Mouse (Mus musculus) C2C12 (cell line): Measurements from ENCODE around the gene Kcnj11. TPM values are rescaled to one million over a fixed set of nuclear protein-coding genes. Genes with fewer than 3 reads are reported as not detected.

ENCODE experiments used
- H3K27me3 ChIP-seq: one replicate; pipeline ENCODE4 v1.6.1; 2011; ENCODE audit not compliant: control insufficient read depth, insufficient read depth, insufficient read length
- H3K36me3 ChIP-seq: one replicate; pipeline ENCODE4 v1.6.1; 2011; ENCODE audit not compliant: control insufficient read depth, insufficient read depth
- H3K4me3 ChIP-seq: one replicate; pipeline ENCODE4 v1.5.1; 2011; ENCODE audit warnings: mild to moderate bottlenecking, control low read depth; ENCODE audit not compliant: poor library complexity, insufficient read depth, severe bottlenecking
- H3K79me2 ChIP-seq: one replicate; pipeline ENCODE4 v1.6.1; 2011; ENCODE audit not compliant: control insufficient read depth, insufficient read depth
- H3K79me3 ChIP-seq: one replicate; pipeline ENCODE4 v1.6.1; 2011; ENCODE audit warnings: low read depth, control low read depth
- H3ac ChIP-seq: one replicate; pipeline ENCODE3; 2011; ENCODE audit warnings: low read depth; ENCODE audit not compliant: control insufficient read depth, insufficient read length
- CEBPB ChIP-seq: IDR thresholded peaks from one replicate; pipeline ENCODE4 v1.6.1; 2011; ENCODE audit warnings: low read depth, mild to moderate bottlenecking, control low read depth, moderate library complexity
- CTCF ChIP-seq: IDR thresholded peaks from one replicate; pipeline ENCODE4 v1.5.1; 2011; ENCODE audit not compliant: control insufficient read depth, insufficient read depth, insufficient read length
- FOSL1 ChIP-seq: IDR thresholded peaks from one replicate; pipeline ENCODE4 v1.8.0; 2011; ENCODE audit warnings: mild to moderate bottlenecking, low read length; ENCODE audit not compliant: poor library complexity, insufficient read depth, severe bottlenecking
- MAX ChIP-seq: IDR thresholded peaks from one replicate; pipeline ENCODE4 v1.6.1; 2011; ENCODE audit warnings: mild to moderate bottlenecking, control low read depth
- MYOD1 ChIP-seq: IDR thresholded peaks from one replicate; pipeline ENCODE4 v1.6.1; 2011; ENCODE audit warnings: low read depth; ENCODE audit not compliant: control insufficient read depth, insufficient read length
- MYOG ChIP-seq: IDR thresholded peaks from one replicate; pipeline ENCODE4 v1.6.1; 2011; ENCODE audit not compliant: control insufficient read depth, insufficient read length; ENCODE audit errors: extremely low read depth
- USF1 ChIP-seq: IDR thresholded peaks from one replicate; pipeline ENCODE4 v1.6.1; 2011; ENCODE audit warnings: low read depth, mild to moderate bottlenecking, control low read depth, moderate library complexity
- polyA plus RNA-seq: library from polyadenylated mRNA; unstranded; fragments of >200 nt; fragmentation: generic; extraction: Trizol; gene quantifications from one replicate; pipeline ENCODE4 v1.2.1, GENCODE M21; 2012; ENCODE audit warnings: missing spikeins

Kcnj11 gene
- polyA plus RNA-seq, 1 experiment = not detected

DNA sequence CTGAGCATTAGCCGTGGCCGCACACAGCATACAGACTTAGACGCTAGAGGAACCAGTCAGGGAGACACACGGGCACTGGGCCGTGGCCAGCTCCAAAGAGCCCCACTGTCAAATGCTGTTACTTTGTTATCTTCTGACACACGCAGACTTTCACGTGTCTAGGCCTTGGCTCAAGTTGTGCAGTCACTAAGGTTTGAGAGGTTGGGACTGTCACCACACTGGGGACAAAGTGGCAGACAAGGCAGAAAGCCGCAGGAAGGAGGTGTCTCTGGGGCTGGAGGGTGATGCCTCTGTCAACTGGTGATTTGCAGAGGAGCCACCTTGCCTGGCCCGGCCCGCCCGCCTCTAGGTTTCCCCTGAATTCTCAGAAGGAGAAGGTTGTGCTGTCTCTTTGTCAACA lies 24.8 kb upstream of the Kcnj11 start:
- Histone ChIP-seq H3K27me3 (peaks cover 9% of the 10 kb centered on the region), H3K79me2 (no peaks in the 10 kb centered on the region), H3K36me3 (no peaks in the 10 kb centered on the region), H3K79me3 (no peaks in the 10 kb centered on the region), H3K4me3 (no peak overlapping the region), H3ac (no peak overlapping the region)
- TF ChIP-seq CEBPB (no peak), MYOG (no peak)

DNA sequence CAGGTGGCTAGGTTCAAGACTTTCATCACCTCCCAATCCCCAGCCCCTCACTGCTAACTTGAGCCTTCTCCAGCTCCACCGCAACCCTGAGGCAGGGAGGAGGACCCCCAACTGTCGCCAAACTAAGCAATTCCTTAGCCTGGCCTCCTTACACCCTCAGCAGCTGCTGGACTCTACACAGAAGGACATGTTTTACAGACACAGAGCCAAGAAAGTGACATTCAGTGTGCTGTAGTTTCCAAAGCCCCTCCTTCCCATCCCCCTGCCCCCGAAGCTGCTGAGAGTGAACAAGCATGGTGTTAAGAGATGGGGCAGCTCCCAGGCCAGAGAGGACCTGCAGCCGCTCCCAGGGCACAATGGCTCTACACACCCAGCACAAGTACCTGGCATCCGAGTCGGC lies 23.9 kb upstream of the Kcnj11 start:
- Histone ChIP-seq H3K4me3 (no peak overlapping the region), H3K27me3 (peaks cover 14% of the 10 kb centered on the region), H3K79me2 (no peaks in the 10 kb centered on the region), H3K36me3 (no peaks in the 10 kb centered on the region), H3K79me3 (no peaks in the 10 kb centered on the region), H3ac (no peak overlapping the region)
- TF ChIP-seq MYOD1 = no peak
- TF ChIP-seq CEBPB = no peak
- no peak for TF ChIP-seq FOSL1
- no peak for TF ChIP-seq USF1
- TF ChIP-seq MAX = no peak
- TF ChIP-seq CTCF = no peak
- no peak for TF ChIP-seq MYOG

DNA sequence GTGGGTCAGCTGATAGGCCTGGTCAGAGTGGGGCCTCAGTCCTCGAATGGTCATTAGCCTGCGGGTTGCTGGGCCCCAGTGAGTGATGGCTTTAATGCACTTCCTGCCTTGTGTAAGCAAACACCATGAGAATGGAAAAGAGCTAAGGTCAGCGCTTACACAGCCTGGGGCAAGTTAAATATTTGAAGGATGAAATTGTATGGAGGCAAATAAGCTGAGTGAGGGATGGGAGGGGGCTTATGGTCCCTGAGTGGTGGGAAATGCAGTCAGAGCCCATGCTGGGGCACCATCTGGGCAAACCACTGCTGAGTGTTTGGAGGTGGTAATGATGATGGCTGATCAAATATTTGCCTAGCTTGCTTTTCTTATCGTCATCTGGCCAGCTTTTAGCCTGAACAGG lies 22.4 kb upstream of the Kcnj11 start:
- Histone ChIP-seq H3K79me3 (no peaks in the 10 kb centered on the region), H3K79me2 (no peaks in the 10 kb centered on the region), H3K4me3 (no peak overlapping the region), H3K27me3 (peaks cover 18% of the 10 kb centered on the region), H3ac (no peak overlapping the region), H3K36me3 (no peaks in the 10 kb centered on the region)
- no peak for TF ChIP-seq USF1
- TF ChIP-seq MYOG = no peak
- TF ChIP-seq CTCF = no peak
- TF ChIP-seq FOSL1 = no peak
- no peak for TF ChIP-seq CEBPB
- TF ChIP-seq MAX = no peak
- TF ChIP-seq MYOD1 = no peak

DNA sequence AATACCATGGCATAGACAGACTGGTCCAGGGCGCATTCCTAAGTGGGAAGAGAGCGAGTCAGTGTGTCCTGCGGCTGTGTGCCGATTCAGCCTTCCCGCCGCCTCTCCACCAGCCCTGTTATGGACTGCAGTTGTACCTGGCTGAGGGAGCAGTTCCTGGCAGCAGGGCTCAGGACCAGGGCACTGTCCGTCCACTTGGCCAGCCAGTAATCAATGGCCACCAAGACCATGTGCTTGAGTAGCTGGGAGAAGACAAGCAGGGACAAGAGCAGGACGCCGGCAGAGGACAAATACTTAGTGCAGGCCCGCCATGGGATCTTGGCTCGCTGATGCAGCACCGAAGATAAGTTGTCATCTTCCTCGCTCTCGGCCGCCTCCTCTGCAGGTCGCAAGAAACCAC lies 16.5 kb upstream of the Kcnj11 start:
- Histone ChIP-seq H3K27me3 (peaks cover 35% of the 10 kb centered on the region), H3K36me3 (no peaks in the 10 kb centered on the region), H3ac (no peak overlapping the region), H3K79me2 (no peaks in the 10 kb centered on the region), H3K4me3 (no peak overlapping the region), H3K79me3 (no peaks in the 10 kb centered on the region)
- TF ChIP-seq MYOD1 (no peak), CEBPB (no peak), CTCF (no peak), FOSL1 (no peak), USF1 (no peak), MYOG (no peak), MAX (no peak)

DNA sequence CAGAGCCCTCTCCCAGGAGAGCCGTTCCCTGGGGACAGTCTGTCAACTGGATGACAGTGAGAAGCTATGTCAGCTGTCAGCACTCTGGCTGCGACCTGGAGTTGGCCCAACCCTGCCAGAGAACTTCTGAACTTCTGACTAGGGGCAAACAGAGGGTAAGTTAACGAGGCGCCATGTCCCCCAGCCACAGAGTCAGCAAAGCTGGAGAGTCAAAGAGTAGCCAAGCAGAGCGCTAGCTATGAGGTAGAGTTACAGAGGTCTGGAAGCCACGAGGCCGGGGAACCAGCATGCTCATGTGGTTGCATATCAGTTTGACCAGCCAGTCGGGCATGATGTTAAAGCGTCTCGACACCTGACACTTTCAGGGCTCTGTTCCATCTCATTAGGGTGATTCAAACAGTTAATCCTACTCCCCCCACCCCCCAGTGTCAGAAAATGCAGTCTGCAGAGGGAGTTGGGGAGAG lies 15.6 kb upstream of the Kcnj11 start:
- no peaks in the 10 kb centered on the region for H3K36me3 ChIP-seq
- no peak overlapping the region for H3ac ChIP-seq
- TF ChIP-seq CTCF (no peak), CEBPB (no peak), USF1 (no peak), FOSL1 (no peak), MYOG (no peak), MAX (peak; percentile 48), MYOD1 (peak; percentile 46)
- no peak overlapping the region for H3K4me3 ChIP-seq
- H3K79me2 ChIP-seq = no peaks in the 10 kb centered on the region
- no peaks in the 10 kb centered on the region for H3K79me3 ChIP-seq
- H3K27me3 ChIP-seq = peaks cover 42% of the 10 kb centered on the region

DNA sequence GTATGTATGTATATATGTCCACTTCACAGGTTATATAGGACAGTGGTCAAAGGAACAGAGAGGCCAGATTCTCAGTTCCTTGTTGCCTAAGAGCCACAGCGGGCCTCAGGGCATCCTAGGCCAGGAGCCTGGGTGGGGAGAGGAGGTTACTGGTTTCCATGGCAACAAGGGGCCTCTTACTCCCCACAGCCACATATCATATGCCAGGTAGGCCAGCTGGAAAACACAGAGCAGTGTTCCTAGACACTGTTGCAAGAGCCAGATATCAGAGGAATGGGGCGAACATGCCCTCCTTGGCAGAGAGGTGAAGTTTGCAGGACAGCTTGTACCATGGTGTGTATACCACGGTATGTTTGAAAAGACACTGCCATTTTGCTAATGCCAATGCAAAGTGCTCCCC lies 12.9 kb upstream of the Kcnj11 start:
- Histone ChIP-seq H3K27me3 (peaks cover 54% of the 10 kb centered on the region), H3K79me3 (no peaks in the 10 kb centered on the region), H3K36me3 (no peaks in the 10 kb centered on the region), H3K79me2 (no peaks in the 10 kb centered on the region), H3K4me3 (no peak overlapping the region), H3ac (no peak overlapping the region)
- TF ChIP-seq USF1 (no peak), MAX (no peak), MYOG (no peak), CTCF (no peak), MYOD1 (no peak), CEBPB (no peak), FOSL1 (no peak)
